Mouse (Mus musculus): ENCODE measurements around the gene Chrm5. TPM values are rescaled to one million over a fixed set of nuclear protein-coding genes. Genes with fewer than 3 reads are reported as not detected.
"Not testable (repeated sequence)": the region's sequence is repeated elsewhere in the genome, so short reads cannot be mapped to it uniquely, and the experiment has no call there.

Gene Chrm5
- polyA plus RNA-seq, 1 experiment from 2014 or later = not detected

GRCm38 (mm10) chr2:112481564-112481963 lies 995 bp upstream of the Chrm5 start:
- no peaks in the 10 kb centered on the region for H3K27me3 ChIP-seq (replicated peaks)
- H3K4me1 ChIP-seq = peaks cover 11% of the 10 kb centered on the region; the same call in 1 of the 2 replicates
- H3K36me3 ChIP-seq = no peaks in the 10 kb centered on the region
- no peak overlapping the region for H3K9ac ChIP-seq
- no peaks in the 10 kb centered on the region for H3K9me3 ChIP-seq
- H3K27ac ChIP-seq (replicated peaks) = no peak overlapping the region
- ATAC-seq (ENCODE audit: extremely low read depth, insufficient number of reproducible peaks, low FRiP score, low TSS enrichment) = no peak
- H3K4me2 ChIP-seq = no peak overlapping the region
- 2% methylated on average over 2 of the region's 2 CpGs for WGBS
- no peak overlapping the region for H3K4me3 ChIP-seq

- Histone ChIP-seq H3K9ac (no peak overlapping the region), H3K4me1 (no peaks in the 10 kb centered on the region), H3K27me3 (replicated peaks) (no peaks in the 10 kb centered on the region), H3K4me2 (no peak overlapping the region), H3K36me3 (no peaks in the 10 kb centered on the region), H3K4me3 (no peak overlapping the region), H3K27ac (replicated peaks) (no peak overlapping the region), H3K9me3 (no peaks in the 10 kb centered on the region)
- no peak for ATAC-seq (ENCODE audit: extremely low read depth, insufficient number of reproducible peaks, low FRiP score, low TSS enrichment)
- 73% methylated on average over 6 of the region's 6 CpGs for WGBS
Measured at GRCm38 (mm10) chr2:112476554-112476953, 4.0 kb downstream of the Chrm5 start.

- Histone ChIP-seq H3K4me1 (peaks cover 5% of the 10 kb centered on the region), H3K36me3 (peaks cover 2% of the 10 kb centered on the region), H3K27ac (replicated peaks) (no peak overlapping the region), H3K9me3 (no peaks in the 10 kb centered on the region), H3K9ac (no peak overlapping the region), H3K4me3 (no peak overlapping the region), H3K4me2 (no peak overlapping the region), H3K27me3 (replicated peaks) (no peaks in the 10 kb centered on the region)
- no peak for ATAC-seq (ENCODE audit: extremely low read depth, insufficient number of reproducible peaks, low FRiP score, low TSS enrichment)
- WGBS = 60% methylated on average over 5 of the region's 5 CpGs
Measured at GRCm38 (mm10) chr2:112474997-112475724, 5.4 kb downstream of the Chrm5 start.

- 89% methylated on average over 2 of the region's 2 CpGs for WGBS
- no peak for ATAC-seq (ENCODE audit: extremely low read depth, insufficient number of reproducible peaks, low FRiP score, low TSS enrichment)
- peaks cover 31% of the 10 kb centered on the region for H3K36me3 ChIP-seq
- H3K4me3 ChIP-seq = no peak overlapping the region
- no peaks in the 10 kb centered on the region for H3K9me3 ChIP-seq
- H3K27ac ChIP-seq (replicated peaks) = no peak overlapping the region
- H3K9ac ChIP-seq = no peak overlapping the region
- no peak overlapping the region for H3K4me2 ChIP-seq
- peaks cover 12% of the 10 kb centered on the region for H3K4me1 ChIP-seq
- no peaks in the 10 kb centered on the region for H3K27me3 ChIP-seq (replicated peaks)
Measured at GRCm38 (mm10) chr2:112472076-112472475, 8.5 kb downstream of the Chrm5 start.

- peaks cover 42% of the 10 kb centered on the region for H3K36me3 ChIP-seq
- 44% methylated on average over 5 of the region's 5 CpGs for WGBS
- H3K9me3 ChIP-seq = no peaks in the 10 kb centered on the region
- no peak overlapping the region for H3K9ac ChIP-seq
- no peak for ATAC-seq (ENCODE audit: extremely low read depth, insufficient number of reproducible peaks, low FRiP score, low TSS enrichment)
- no peaks in the 10 kb centered on the region for H3K27me3 ChIP-seq (replicated peaks)
- no peak overlapping the region for H3K4me2 ChIP-seq
- peaks cover 12% of the 10 kb centered on the region for H3K4me1 ChIP-seq
- H3K27ac ChIP-seq (replicated peaks) = peak overlapping the region; percentile 64
- no peak overlapping the region for H3K4me3 ChIP-seq
Measured at GRCm38 (mm10) chr2:112470961-112471381, 9.6 kb downstream of the Chrm5 start.

- peak overlapping the region; percentile 64 for H3K27ac ChIP-seq (replicated peaks)
- H3K36me3 ChIP-seq = peaks cover 55% of the 10 kb centered on the region
- H3K9me3 ChIP-seq = no peaks in the 10 kb centered on the region
- H3K27me3 ChIP-seq (replicated peaks) = no peaks in the 10 kb centered on the region
- no peak overlapping the region for H3K4me3 ChIP-seq
- peaks cover 12% of the 10 kb centered on the region for H3K4me1 ChIP-seq
- no peak for ATAC-seq (ENCODE audit: extremely low read depth, insufficient number of reproducible peaks, low FRiP score, low TSS enrichment)
- no peak overlapping the region for H3K9ac ChIP-seq
- H3K4me2 ChIP-seq = no peak overlapping the region
Measured at GRCm38 (mm10) chr2:112469542-112469941, 11.0 kb downstream of the Chrm5 start.

- Histone ChIP-seq H3K27me3 (replicated peaks) (no peaks in the 10 kb centered on the region), H3K4me2 (no peak overlapping the region), H3K4me3 (no peak overlapping the region), H3K36me3 (peaks cover 52% of the 10 kb centered on the region), H3K9ac (no peak overlapping the region), H3K27ac (replicated peaks) (no peak overlapping the region), H3K4me1 (peaks cover 11% of the 10 kb centered on the region), H3K9me3 (no peaks in the 10 kb centered on the region)
- WGBS = 84% methylated on average over 3 of the region's 3 CpGs
- ATAC-seq (ENCODE audit: extremely low read depth, insufficient number of reproducible peaks, low FRiP score, low TSS enrichment) = no peak
Measured at GRCm38 (mm10) chr2:112460557-112460956, 20.0 kb downstream of the Chrm5 start.

GRCm38 (mm10) chr2:112454862-112455564 lies 25.6 kb downstream of the Chrm5 start, which contains the start of gene Emc7:
Gene Emc7 (plus strand): TSS chr2:112454997.
- peak within 1 kb of the TSS; percentile 72 for H3K27ac ChIP-seq (replicated peaks)
- peak within 1 kb of the TSS; percentile 81 for H3K4me3 ChIP-seq
- H3K4me2 ChIP-seq = peak within 1 kb of the TSS; percentile 73
- peak within 1 kb of the TSS; percentile 91 for H3K9ac ChIP-seq
- H3K36me3 ChIP-seq = peaks cover 8% of the 10 kb centered on the region
- ATAC-seq (ENCODE audit: extremely low read depth, insufficient number of reproducible peaks, low FRiP score, low TSS enrichment) = peak; percentile 97
- peaks cover 15% of the 10 kb centered on the region for H3K4me1 ChIP-seq
- no peaks in the 10 kb centered on the region for H3K9me3 ChIP-seq
- under 1% methylated on average over 49 of the region's 49 CpGs for WGBS
- no peaks in the 10 kb centered on the region for H3K27me3 ChIP-seq (replicated peaks)

- ATAC-seq (ENCODE audit: extremely low read depth, insufficient number of reproducible peaks, low FRiP score, low TSS enrichment) = 0 out of 2 replicates have a peak, but pooled peaks have one; percentile 10
- 28% methylated on average over 17 of the region's 17 CpGs for WGBS
- peaks cover 3% of the 10 kb centered on the region; the same call in 1 of the 2 replicates for H3K36me3 ChIP-seq
- H3K4me1 ChIP-seq = peaks cover 15% of the 10 kb centered on the region
- peak overlapping the region; percentile 73 for H3K4me2 ChIP-seq
- H3K4me3 ChIP-seq = peak overlapping the region; percentile 81
- peak overlapping the region; percentile 91 for H3K9ac ChIP-seq
- peak overlapping the region; percentile 72 for H3K27ac ChIP-seq (replicated peaks)
- H3K27me3 ChIP-seq (replicated peaks) = no peaks in the 10 kb centered on the region
- H3K9me3 ChIP-seq = no peaks in the 10 kb centered on the region
Measured at GRCm38 (mm10) chr2:112454125-112454861, 26.3 kb downstream of the Chrm5 start.

- ATAC-seq (ENCODE audit: extremely low read depth, insufficient number of reproducible peaks, low FRiP score, low TSS enrichment); H3K36me3 ChIP-seq; H3K4me3 ChIP-seq; H3K9me3 ChIP-seq; H3K4me2 ChIP-seq; H3K27ac ChIP-seq (replicated peaks); H3K9ac ChIP-seq; H3K27me3 ChIP-seq (replicated peaks): not testable (repeated sequence)
- H3K4me1 ChIP-seq = peaks cover 15% of the 10 kb centered on the region
Measured at GRCm38 (mm10) chr2:112452513-112452912, 28.1 kb downstream of the Chrm5 start.

- no peak for ATAC-seq (ENCODE audit: extremely low read depth, insufficient number of reproducible peaks, low FRiP score, low TSS enrichment)
- Histone ChIP-seq H3K4me3 (no peak overlapping the region), H3K9ac (no peak overlapping the region), H3K4me1 (0 out of 2 replicates have a peak, but pooled peaks cover 3% of the 10 kb centered on the region), H3K27ac (replicated peaks) (no peak overlapping the region), H3K27me3 (replicated peaks) (no peaks in the 10 kb centered on the region), H3K9me3 (no peaks in the 10 kb centered on the region), H3K36me3 (no peaks in the 10 kb centered on the region), H3K4me2 (no peak overlapping the region)
- WGBS = 30% methylated on average over 4 of the region's 4 CpGs
Measured at GRCm38 (mm10) chr2:112449597-112450296, 30.8 kb downstream of the Chrm5 start.
